Mouse (Mus musculus): ENCODE results near the gene St6galnac3. TPM values are rescaled to one million over a fixed set of nuclear protein-coding genes. Genes with fewer than 3 reads are reported as not detected.
"Not testable (repeated sequence)": the region's sequence is repeated elsewhere in the genome, so short reads cannot be mapped to it uniquely, and the experiment has no call there.

St6galnac3 gene
- polyA plus RNA-seq, 2 experiments from 2014 or later, result 44.8 to 46.3 TPM

- no peak for ATAC-seq
Observed at GRCm38 (mm10) chr3:153405643-153406042, 319.3 kb downstream of the St6galnac3 start.

GRCm38 (mm10) chr3:153400259-153400658, 324.7 kb downstream of the St6galnac3 start:
- ATAC-seq, result no peak

- ATAC-seq, result no peak
Observed at GRCm38 (mm10) chr3:153399574-153399973, 325.4 kb downstream of the St6galnac3 start.

GRCm38 (mm10) chr3:153397726-153398125, 327.2 kb downstream of the St6galnac3 start:
- no peak for ATAC-seq

- no peak for ATAC-seq
Observed at GRCm38 (mm10) chr3:153396375-153397068, 328.5 kb downstream of the St6galnac3 start.

GRCm38 (mm10) chr3:153395351-153395750, 329.6 kb downstream of the St6galnac3 start:
- no peak for ATAC-seq

- ATAC-seq, result no peak
Observed at GRCm38 (mm10) chr3:153394751-153395150, 330.2 kb downstream of the St6galnac3 start.

- ATAC-seq, result no peak
Observed at GRCm38 (mm10) chr3:153394224-153394623, 330.8 kb downstream of the St6galnac3 start.

GRCm38 (mm10) chr3:153391451-153391850, 333.5 kb downstream of the St6galnac3 start:
- not testable (repeated sequence) for ATAC-seq

- ATAC-seq, result not testable (repeated sequence)
Observed at GRCm38 (mm10) chr3:153384651-153385050, 340.3 kb downstream of the St6galnac3 start.

GRCm38 (mm10) chr3:153383656-153384055, 341.3 kb downstream of the St6galnac3 start:
- no peak for ATAC-seq

- no peak for ATAC-seq
Observed at GRCm38 (mm10) chr3:153365057-153365755, 359.8 kb downstream of the St6galnac3 start.

- ATAC-seq, result no peak
Observed at GRCm38 (mm10) chr3:153364366-153364765, 360.6 kb downstream of the St6galnac3 start.

GRCm38 (mm10) chr3:153359966-153360365, 365.0 kb downstream of the St6galnac3 start:
- ATAC-seq, result no peak

- ATAC-seq, result no peak
Observed at GRCm38 (mm10) chr3:153356071-153356470, 368.9 kb downstream of the St6galnac3 start.

- no peak for ATAC-seq
Observed at GRCm38 (mm10) chr3:153354988-153355297, 370.0 kb downstream of the St6galnac3 start.

- ATAC-seq, result no peak
Observed at GRCm38 (mm10) chr3:153354186-153354987, 370.6 kb downstream of the St6galnac3 start.

- no peak for ATAC-seq
Observed at GRCm38 (mm10) chr3:153353313-153354103, 371.5 kb downstream of the St6galnac3 start.

- ATAC-seq, result no peak
Observed at GRCm38 (mm10) chr3:153349981-153350380, 375.0 kb downstream of the St6galnac3 start.

- no peak for ATAC-seq
Observed at GRCm38 (mm10) chr3:153348797-153349465, 376.0 kb downstream of the St6galnac3 start.

- ATAC-seq, result no peak
Observed at GRCm38 (mm10) chr3:153344979-153345378, 380.0 kb downstream of the St6galnac3 start.

GRCm38 (mm10) chr3:153339940-153340339, 385.0 kb downstream of the St6galnac3 start:
- no peak for ATAC-seq
